Mouse (Mus musculus): ENCODE data around the gene Npr2. TPM values are rescaled to one million over a fixed set of nuclear protein-coding genes. Genes with fewer than 3 reads are reported as not detected.

The Npr2 gene
- polyA plus RNA-seq, 1 experiment from 2014 or later, result 0.80 TPM

DNA sequence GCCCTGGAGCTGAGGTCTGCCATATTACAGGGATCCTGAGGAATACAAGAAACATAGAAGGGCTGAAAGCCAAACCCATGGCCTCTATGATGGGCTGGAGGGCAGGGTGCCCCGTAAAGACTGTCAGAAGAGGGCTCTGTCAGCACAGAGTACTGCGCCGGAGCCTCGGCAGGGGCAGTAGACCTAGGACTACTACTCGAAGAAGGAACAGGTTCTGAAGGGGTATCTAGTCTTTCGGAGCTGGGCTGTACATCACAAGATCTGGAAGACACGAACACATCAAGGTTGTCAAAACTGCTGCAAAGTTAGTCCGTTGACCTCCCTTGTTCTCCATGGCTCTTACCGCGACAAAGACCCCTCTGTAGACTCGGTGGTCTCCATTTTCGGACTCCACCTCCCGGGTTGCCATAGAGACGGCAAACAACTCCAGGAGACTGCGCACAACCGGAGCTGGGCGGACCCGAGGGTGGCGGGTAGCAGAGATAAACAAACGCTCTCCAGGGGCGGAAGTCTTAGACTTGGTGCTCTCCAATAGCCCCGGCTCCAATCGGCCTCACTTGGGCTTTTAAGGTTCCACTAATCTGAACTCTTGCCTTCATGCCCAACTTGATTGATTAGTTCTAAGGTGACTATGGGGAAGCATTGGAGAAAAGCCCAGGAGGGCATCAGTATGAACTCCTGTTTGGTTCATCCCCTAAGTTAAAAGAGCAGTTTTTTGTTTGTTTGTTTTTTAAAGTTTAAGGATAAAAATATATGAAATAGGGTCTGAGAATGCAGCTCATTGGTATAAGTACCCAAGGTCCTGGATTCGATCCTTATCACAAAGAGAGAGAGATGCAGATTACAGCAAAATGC, 21.7 kb downstream of the Npr2 start, which contains the start of gene Spag8:
Gene Spag8 (minus strand): TSS at position 434 of the 855 bp plus-strand sequence.
- H3K9me3 ChIP-seq (replicated peaks), result peaks cover 10% of the 10 kb centered on the region
- WGBS (ENCODE audit: insufficient replicate concordance), result 16% methylated on average over 24 of the region's 24 CpGs
- 0 out of 2 replicates have a peak, but pooled peaks cover 6% of the 10 kb centered on the region for H3K27me3 ChIP-seq
- peaks cover 6% of the 10 kb centered on the region for H3K36me3 ChIP-seq
- DNase-seq, result peak; percentile 58
- H3K27ac ChIP-seq, result peak within 1 kb of the TSS; percentile 32
- H3K4me2 ChIP-seq, result peak within 1 kb of the TSS; percentile 54
- H3K4me1 ChIP-seq (replicated peaks), result peaks cover 33% of the 10 kb centered on the region
- no peak for ATAC-seq (ENCODE audit: low read depth)
- H3K9ac ChIP-seq, result peak within 1 kb of the TSS; percentile 48
- peak within 1 kb of the TSS; percentile 47 for H3K4me3 ChIP-seq (replicated peaks)

GRCm38 (mm10) chr4:43655656-43656338, 24.1 kb downstream of the Npr2 start:
- no peaks in the 10 kb centered on the region for H3K36me3 ChIP-seq
- H3K9me3 ChIP-seq (replicated peaks), result no peaks in the 10 kb centered on the region
- H3K27me3 ChIP-seq, result peaks cover 25% of the 10 kb centered on the region
- peak overlapping the region; percentile 84 for H3K9ac ChIP-seq
- peak overlapping the region; percentile 86 for H3K4me3 ChIP-seq (replicated peaks)
- H3K4me1 ChIP-seq (replicated peaks), result peaks cover 33% of the 10 kb centered on the region
- 11% methylated on average over 34 of the region's 34 CpGs for WGBS (ENCODE audit: insufficient replicate concordance)
- ATAC-seq (ENCODE audit: low read depth) (peak; percentile 39), DNase-seq (no peak)
- H3K27ac ChIP-seq, result peak overlapping the region; percentile 77
- peak overlapping the region; percentile 90 for H3K4me2 ChIP-seq

- 2% methylated on average over 34 of the region's 34 CpGs for WGBS (ENCODE audit: insufficient replicate concordance)
- H3K9me3 ChIP-seq (replicated peaks), result no peaks in the 10 kb centered on the region
- H3K4me2 ChIP-seq, result peak within 1 kb of the TSS; percentile 90
- peak within 1 kb of the TSS; percentile 84 for H3K9ac ChIP-seq
- DNase-seq, result peak; percentile 92
- peak; percentile 96 for ATAC-seq (ENCODE audit: low read depth)
- H3K4me3 ChIP-seq (replicated peaks), result peak within 1 kb of the TSS; percentile 86
- peaks cover 33% of the 10 kb centered on the region for H3K4me1 ChIP-seq (replicated peaks)
- peaks cover 31% of the 10 kb centered on the region for H3K27me3 ChIP-seq
- peak within 1 kb of the TSS; percentile 77 for H3K27ac ChIP-seq
- H3K36me3 ChIP-seq, result no peaks in the 10 kb centered on the region
These were observed 24.8 kb downstream of the Npr2 start, which contains the start of gene Hint2 for GRCm38 (mm10) chr4:43656339-43657109. Gene Hint2, minus strand, starts transcription at chr4:43656466.

DNA sequence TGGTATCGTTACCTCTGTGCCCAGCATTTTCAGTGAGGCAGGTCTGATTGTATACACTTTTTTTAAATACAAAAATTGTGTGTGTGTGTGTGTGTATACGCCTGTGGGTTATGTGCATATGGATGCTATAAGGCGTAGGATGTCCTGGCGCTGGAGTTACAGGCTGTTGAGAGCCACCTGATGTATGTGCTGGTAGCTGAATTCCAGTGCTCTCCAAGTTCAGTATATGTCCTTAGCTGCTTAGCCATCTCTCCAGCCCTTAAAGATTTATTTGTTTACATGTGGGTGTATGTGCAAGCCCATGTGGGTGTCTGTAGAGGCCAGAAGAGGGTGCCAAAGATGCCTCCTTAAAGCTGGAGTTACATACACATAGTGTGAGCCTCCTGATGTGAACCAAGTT, 25.4 kb downstream of the Npr2 start:
- Histone ChIP-seq H3K4me2 (peak overlapping the region; percentile 90), H3K4me3 (replicated peaks) (peak overlapping the region; percentile 86), H3K9ac (0 out of 2 replicates have a peak overlapping the region, but pooled peaks have one; percentile 84), H3K4me1 (replicated peaks) (peaks cover 33% of the 10 kb centered on the region), H3K27me3 (peaks cover 37% of the 10 kb centered on the region), H3K27ac (no peak overlapping the region), H3K36me3 (no peaks in the 10 kb centered on the region), H3K9me3 (replicated peaks) (no peaks in the 10 kb centered on the region)
- ATAC-seq (ENCODE audit: low read depth) (no peak), DNase-seq (no peak)
- 57% methylated on average over 4 of the region's 4 CpGs for WGBS (ENCODE audit: insufficient replicate concordance)

- no peak overlapping the region for H3K27ac ChIP-seq
- ATAC-seq (ENCODE audit: low read depth), result no peak
- H3K9me3 ChIP-seq (replicated peaks), result no peaks in the 10 kb centered on the region
- no peak overlapping the region for H3K4me3 ChIP-seq (replicated peaks)
- H3K27me3 ChIP-seq, result peaks cover 76% of the 10 kb centered on the region
- no peak overlapping the region for H3K4me2 ChIP-seq
- no peak overlapping the region for H3K9ac ChIP-seq
- no peaks in the 10 kb centered on the region for H3K36me3 ChIP-seq
- DNase-seq, result no peak
- peaks cover 22% of the 10 kb centered on the region for H3K4me1 ChIP-seq (replicated peaks)
- WGBS (ENCODE audit: insufficient replicate concordance), result 12% methylated on average over 4 of the region's 4 CpGs
These were observed 34.7 kb downstream of the Npr2 start for GRCm38 (mm10) chr4:43666412-43666811.

GRCm38 (mm10) chr4:43668782-43669427, 37.2 kb downstream of the Npr2 start, which contains the start of the genes Tmem8b and Fam221b:
Gene Tmem8b, plus strand, starts transcription at chr4:43668971.
Gene Fam221b, minus strand, starts transcription at chr4:43669145.
- 2% methylated on average over 35 of the region's 41 CpGs for WGBS (ENCODE audit: insufficient replicate concordance)
- DNase-seq (peak; percentile 86), ATAC-seq (ENCODE audit: low read depth) (peak; percentile 97)
- Histone ChIP-seq H3K36me3 (no peaks in the 10 kb centered on the region), H3K27me3 (peaks cover 51% of the 10 kb centered on the region), H3K9ac (peak within 1 kb of the TSS; percentile 82), H3K27ac (0 out of 2 replicates have a peak within 1 kb of the TSS, but pooled peaks have one; percentile 1), H3K4me2 (peak within 1 kb of the TSS; percentile 95), H3K4me3 (replicated peaks) (peak within 1 kb of the TSS; percentile 80), H3K9me3 (replicated peaks) (no peaks in the 10 kb centered on the region), H3K4me1 (replicated peaks) (peaks cover 22% of the 10 kb centered on the region)

- peak; percentile 76 for ATAC-seq (ENCODE audit: low read depth)
- H3K27ac ChIP-seq, result no peak overlapping the region
- H3K9me3 ChIP-seq (replicated peaks), result no peaks in the 10 kb centered on the region
- H3K36me3 ChIP-seq, result no peaks in the 10 kb centered on the region
- H3K9ac ChIP-seq, result peak overlapping the region; percentile 82
- DNase-seq, result peak; percentile 61
- H3K4me1 ChIP-seq (replicated peaks), result peaks cover 22% of the 10 kb centered on the region
- H3K27me3 ChIP-seq, result peaks cover 49% of the 10 kb centered on the region
- peak overlapping the region; percentile 80 for H3K4me3 ChIP-seq (replicated peaks)
- peak overlapping the region; percentile 95 for H3K4me2 ChIP-seq
- WGBS (ENCODE audit: insufficient replicate concordance), result under 1% methylated on average over 25 of the region's 25 CpGs
These were observed 37.7 kb downstream of the Npr2 start for GRCm38 (mm10) chr4:43669428-43669794.

DNA sequence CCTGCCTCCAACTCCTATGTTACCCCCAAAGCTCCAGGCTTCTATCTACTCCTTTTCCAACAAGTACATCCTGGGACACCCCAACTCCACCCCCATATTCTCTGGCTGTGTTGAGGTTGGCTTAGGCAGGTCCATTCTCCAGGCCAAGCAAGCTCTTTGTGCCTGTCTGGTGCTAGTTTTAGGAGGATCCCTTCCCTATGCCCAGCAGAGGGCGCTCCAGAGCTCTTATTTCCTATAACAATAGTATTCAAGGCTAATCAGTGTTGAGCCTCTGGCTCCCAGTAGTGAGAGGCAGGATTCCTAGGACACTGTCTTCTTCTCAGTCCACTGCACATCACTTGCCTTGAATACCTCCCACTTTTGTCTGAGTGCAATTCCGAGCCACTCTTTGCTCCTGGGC, 40.3 kb downstream of the Npr2 start:
- Histone ChIP-seq H3K9me3 (replicated peaks) (no peaks in the 10 kb centered on the region), H3K4me3 (replicated peaks) (no peak overlapping the region), H3K9ac (no peak overlapping the region), H3K36me3 (no peaks in the 10 kb centered on the region), H3K4me1 (replicated peaks) (peaks cover 19% of the 10 kb centered on the region), H3K27ac (no peak overlapping the region), H3K4me2 (no peak overlapping the region), H3K27me3 (peaks cover 22% of the 10 kb centered on the region)
- peak; percentile 69 for DNase-seq
- ATAC-seq (ENCODE audit: low read depth), result no peak
- WGBS (ENCODE audit: insufficient replicate concordance), result 9% methylated on average over 2 of the region's 2 CpGs

DNA sequence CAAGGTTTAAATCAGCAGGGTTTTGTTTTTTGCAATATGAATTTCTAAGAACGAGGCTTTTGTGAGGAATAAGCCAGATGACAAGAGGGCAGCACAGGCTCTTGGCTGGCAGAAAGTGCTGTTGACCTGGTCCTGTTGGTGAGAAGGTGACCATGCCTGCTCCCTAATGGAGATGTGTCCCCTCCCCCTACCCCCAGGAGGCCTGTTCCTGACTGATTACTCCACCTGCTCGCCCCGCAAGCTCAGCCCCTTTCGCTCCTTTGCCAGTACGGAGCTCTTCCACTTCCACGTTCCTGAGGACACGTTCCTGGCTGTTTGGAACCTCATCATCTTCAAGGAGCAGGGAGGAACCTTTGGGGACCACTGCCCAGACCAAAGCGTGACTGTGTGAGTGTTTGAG, 42.0 kb downstream of the Npr2 start:
- Histone ChIP-seq H3K4me2 (no peak overlapping the region), H3K4me3 (replicated peaks) (no peak overlapping the region), H3K9me3 (replicated peaks) (no peaks in the 10 kb centered on the region), H3K27me3 (peaks cover 16% of the 10 kb centered on the region), H3K36me3 (no peaks in the 10 kb centered on the region), H3K27ac (no peak overlapping the region), H3K4me1 (replicated peaks) (peaks cover 11% of the 10 kb centered on the region), H3K9ac (no peak overlapping the region)
- DNase-seq (no peak), ATAC-seq (ENCODE audit: low read depth) (no peak)
- 64% methylated on average over 8 of the region's 8 CpGs for WGBS (ENCODE audit: insufficient replicate concordance)

- Histone ChIP-seq H3K27me3 (peaks cover 10% of the 10 kb centered on the region), H3K4me3 (replicated peaks) (no peak overlapping the region), H3K9ac (no peak overlapping the region), H3K4me1 (replicated peaks) (peaks cover 2% of the 10 kb centered on the region), H3K9me3 (replicated peaks) (no peaks in the 10 kb centered on the region), H3K4me2 (no peak overlapping the region), H3K36me3 (no peaks in the 10 kb centered on the region), H3K27ac (no peak overlapping the region)
- 57% methylated on average over 5 of the region's 5 CpGs for WGBS (ENCODE audit: insufficient replicate concordance)
- no peak for DNase-seq
- no peak for ATAC-seq (ENCODE audit: low read depth)
These were observed 43.2 kb downstream of the Npr2 start for GRCm38 (mm10) chr4:43674974-43675373.
